Mouse (Mus musculus) liver, embryonic 14.5 days (tissue): ENCODE data around the gene Bbs7.

ENCODE experiments used
- CTCF ChIP-seq: IDR thresholded peaks from 2 replicates; pipeline ENCODE4 v1.5.1; 2016; ENCODE audit warnings: antibody characterized with exemption, low read depth, control low read depth
- EP300 ChIP-seq: IDR thresholded peaks from 2 replicates; pipeline ENCODE4 v1.6.1; 2016; ENCODE audit warnings: antibody characterized with exemption, low read depth

- no peak for TF ChIP-seq CTCF
- no peak for TF ChIP-seq EP300
Measured at GRCm38 (mm10) chr3:36540756-36541155, 72.5 kb downstream of the Bbs7 start.
